Mouse (Mus musculus): ENCODE data around the gene Styx. TPM values are rescaled to one million over a fixed set of nuclear protein-coding genes. Genes with fewer than 3 reads are reported as not detected.
A peak's percentile ranks its signal among the peaks of the same experiment; 100 is the strongest.

Gene Styx
- 62.9 and 64.0 TPM in 2 replicates for polyA plus RNA-seq (2015; fragmentation: Nextera tagmentation; extraction: Ambion mirVana)

DNA sequence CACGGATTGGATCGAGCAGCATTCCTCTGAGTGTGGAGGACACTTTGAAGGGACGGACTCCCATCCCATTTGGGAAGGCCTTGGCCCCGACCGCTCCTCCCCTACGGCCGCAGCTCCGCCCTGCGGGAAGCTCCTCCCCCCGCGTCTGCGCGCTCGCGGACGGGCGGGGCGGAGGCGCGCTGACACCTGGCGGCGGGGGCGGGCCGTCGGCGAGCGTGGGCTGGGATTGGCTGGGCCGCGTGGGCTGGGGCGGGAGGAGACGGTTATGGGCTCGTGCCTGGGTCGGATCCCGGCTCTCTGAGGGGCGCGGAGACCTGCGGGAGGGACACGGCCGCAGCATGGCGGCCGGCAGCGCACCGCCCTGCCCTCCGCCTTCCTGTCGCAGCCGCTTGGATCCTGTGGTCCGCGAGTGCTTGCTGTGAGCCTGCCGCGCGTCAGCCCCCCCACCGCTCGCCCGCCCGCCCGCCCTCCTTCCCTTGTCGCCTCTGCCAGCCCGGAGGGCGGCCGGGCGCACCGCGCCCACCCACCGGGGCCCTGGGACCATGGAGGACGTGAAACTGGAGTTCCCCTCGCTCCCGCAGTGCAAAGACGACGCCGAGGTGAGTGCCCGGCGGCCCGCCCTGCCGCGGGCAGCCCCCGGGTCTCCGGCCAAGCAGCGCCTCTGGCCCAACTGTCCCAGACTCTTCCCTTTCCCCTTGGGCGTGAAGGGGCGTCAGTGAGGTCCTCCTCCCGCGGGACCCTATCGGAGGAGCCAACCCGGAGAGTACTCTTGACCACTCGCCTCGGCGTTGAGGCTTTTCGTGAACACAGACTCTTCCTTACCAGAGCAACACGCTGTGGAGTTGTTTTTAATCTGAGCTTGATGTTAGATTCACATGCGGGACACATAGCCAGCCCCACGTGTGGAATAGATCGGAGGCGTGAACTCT is at the start of gene Styx:
Gene Styx, plus strand, starts transcription at position 163 of the 929 bp plus-strand sequence.
- Histone ChIP-seq H3K4me2 (ENCODE audit: low read length) (peak within 1 kb of the TSS; percentile 76), H3K27me3 (ENCODE audit: control insufficient read depth, insufficient read depth, low read depth, low read length) (no peaks in the 10 kb centered on the region), H3K9me3 (replicated peaks; ENCODE audit: control insufficient read depth, low read length, poor library complexity, severe bottlenecking) (no peaks in the 10 kb centered on the region), H3K4me1 (ENCODE audit: control insufficient read depth, insufficient read depth, low read length) (peaks cover 16% of the 10 kb centered on the region), H3K27ac (ENCODE audit: low read length) (peak within 1 kb of the TSS; percentile 68), H3K4me3 (ENCODE audit: low read depth, low read length) (peak within 1 kb of the TSS; percentile 86), H3K9ac (ENCODE audit: low read depth, low read length) (peak within 1 kb of the TSS; percentile 79), H3K36me3 (ENCODE audit: control insufficient read depth, insufficient read depth, low read length) (peaks cover 12% of the 10 kb centered on the region)
- WGBS = under 1% methylated on average over 63 of the region's 93 CpGs
- peak; percentile 99 for ATAC-seq

DNA sequence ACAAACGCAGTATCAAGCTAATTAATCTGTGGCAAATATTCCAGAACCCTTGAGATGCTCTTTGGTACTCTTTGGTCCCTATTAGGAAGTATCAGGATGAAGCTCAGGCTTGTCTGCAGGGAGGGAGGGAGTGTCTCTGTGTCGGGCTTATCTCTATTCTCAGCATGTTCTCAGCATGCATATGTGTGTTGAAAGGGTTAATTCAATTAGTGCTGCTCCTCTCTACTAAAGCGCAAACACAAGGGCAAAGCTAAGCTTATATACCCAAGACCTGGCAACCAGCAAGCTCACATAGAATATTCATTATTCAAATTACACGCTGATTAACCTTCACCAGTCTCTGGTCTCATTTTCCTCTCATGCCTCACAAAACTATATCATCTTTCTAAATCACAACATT is 47.0 kb upstream of the Styx start:
- Histone ChIP-seq H3K4me1 (ENCODE audit: control insufficient read depth, insufficient read depth, low read length) (no peaks in the 10 kb centered on the region), H3K4me2 (ENCODE audit: low read length) (no peak overlapping the region), H3K27ac (ENCODE audit: low read length) (no peak overlapping the region), H3K4me3 (ENCODE audit: low read depth, low read length) (no peak overlapping the region), H3K36me3 (ENCODE audit: control insufficient read depth, insufficient read depth, low read length) (peaks cover 19% of the 10 kb centered on the region), H3K9me3 (replicated peaks; ENCODE audit: control insufficient read depth, low read length, poor library complexity, severe bottlenecking) (no peaks in the 10 kb centered on the region), H3K27me3 (ENCODE audit: control insufficient read depth, insufficient read depth, low read depth, low read length) (no peaks in the 10 kb centered on the region), H3K9ac (ENCODE audit: low read depth, low read length) (no peak overlapping the region)
- WGBS = 24% methylated on average over 4 of the region's 4 CpGs
- peak; percentile 57; the same call in 1 of the 2 replicates for ATAC-seq

DNA sequence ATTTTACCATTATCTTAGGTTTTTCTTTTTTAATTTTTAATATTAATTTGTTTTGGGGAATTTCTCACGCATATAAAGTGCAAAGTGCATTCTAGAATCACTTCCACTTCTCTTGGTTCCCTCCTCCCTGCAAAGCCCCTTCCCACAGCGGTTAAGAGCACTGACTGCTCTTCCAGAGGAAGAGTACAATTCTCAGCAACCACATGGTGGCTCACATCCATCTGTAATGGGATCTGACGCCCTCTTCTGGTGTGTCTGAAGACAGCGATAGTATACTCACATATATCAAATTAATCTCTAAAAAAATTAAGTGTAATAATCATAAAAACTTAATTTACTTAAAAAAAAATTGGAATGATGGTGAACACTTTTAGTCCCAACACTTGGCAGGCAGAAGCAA is 46.5 kb upstream of the Styx start:
- no peak overlapping the region for H3K9ac ChIP-seq (ENCODE audit: low read depth, low read length)
- no peak overlapping the region for H3K4me3 ChIP-seq (ENCODE audit: low read depth, low read length)
- H3K27ac ChIP-seq (ENCODE audit: low read length) = no peak overlapping the region
- H3K4me1 ChIP-seq (ENCODE audit: control insufficient read depth, insufficient read depth, low read length) = no peaks in the 10 kb centered on the region
- ATAC-seq = no peak
- H3K9me3 ChIP-seq (replicated peaks; ENCODE audit: control insufficient read depth, low read length, poor library complexity, severe bottlenecking) = no peaks in the 10 kb centered on the region
- H3K4me2 ChIP-seq (ENCODE audit: low read length) = no peak overlapping the region
- 64% methylated on average over 4 of the region's 4 CpGs for WGBS
- no peaks in the 10 kb centered on the region for H3K27me3 ChIP-seq (ENCODE audit: control insufficient read depth, insufficient read depth, low read depth, low read length)
- peaks cover 14% of the 10 kb centered on the region for H3K36me3 ChIP-seq (ENCODE audit: control insufficient read depth, insufficient read depth, low read length)

DNA sequence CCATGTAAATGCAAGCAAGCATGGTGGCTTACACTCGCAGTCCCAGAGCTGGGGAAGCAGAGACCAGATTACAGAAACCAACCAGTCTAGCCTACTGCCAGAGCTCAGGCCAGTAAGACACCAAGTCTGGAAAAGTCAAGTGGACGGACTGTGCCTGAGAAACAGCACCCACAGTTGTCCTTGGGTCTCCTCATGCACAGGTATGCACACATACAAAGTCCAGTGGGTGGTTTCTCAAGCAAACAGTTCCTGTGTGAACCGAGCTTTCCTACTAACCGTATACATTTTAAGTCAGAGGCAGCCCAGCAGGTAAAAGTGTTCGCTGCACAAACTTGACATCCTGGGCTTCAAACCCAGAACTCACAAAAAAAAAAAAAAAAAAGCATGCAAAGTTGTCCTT is 45.0 kb upstream of the Styx start:
- Histone ChIP-seq H3K9me3 (replicated peaks; ENCODE audit: control insufficient read depth, low read length, poor library complexity, severe bottlenecking) (no peaks in the 10 kb centered on the region), H3K9ac (ENCODE audit: low read depth, low read length) (no peak overlapping the region), H3K4me3 (ENCODE audit: low read depth, low read length) (no peak overlapping the region), H3K4me2 (ENCODE audit: low read length) (no peak overlapping the region), H3K27ac (ENCODE audit: low read length) (no peak overlapping the region), H3K27me3 (ENCODE audit: control insufficient read depth, insufficient read depth, low read depth, low read length) (no peaks in the 10 kb centered on the region), H3K36me3 (ENCODE audit: control insufficient read depth, insufficient read depth, low read length) (peaks cover 8% of the 10 kb centered on the region), H3K4me1 (ENCODE audit: control insufficient read depth, insufficient read depth, low read length) (no peaks in the 10 kb centered on the region)
- ATAC-seq = no peak
- 93% methylated on average over 5 of the region's 5 CpGs for WGBS

DNA sequence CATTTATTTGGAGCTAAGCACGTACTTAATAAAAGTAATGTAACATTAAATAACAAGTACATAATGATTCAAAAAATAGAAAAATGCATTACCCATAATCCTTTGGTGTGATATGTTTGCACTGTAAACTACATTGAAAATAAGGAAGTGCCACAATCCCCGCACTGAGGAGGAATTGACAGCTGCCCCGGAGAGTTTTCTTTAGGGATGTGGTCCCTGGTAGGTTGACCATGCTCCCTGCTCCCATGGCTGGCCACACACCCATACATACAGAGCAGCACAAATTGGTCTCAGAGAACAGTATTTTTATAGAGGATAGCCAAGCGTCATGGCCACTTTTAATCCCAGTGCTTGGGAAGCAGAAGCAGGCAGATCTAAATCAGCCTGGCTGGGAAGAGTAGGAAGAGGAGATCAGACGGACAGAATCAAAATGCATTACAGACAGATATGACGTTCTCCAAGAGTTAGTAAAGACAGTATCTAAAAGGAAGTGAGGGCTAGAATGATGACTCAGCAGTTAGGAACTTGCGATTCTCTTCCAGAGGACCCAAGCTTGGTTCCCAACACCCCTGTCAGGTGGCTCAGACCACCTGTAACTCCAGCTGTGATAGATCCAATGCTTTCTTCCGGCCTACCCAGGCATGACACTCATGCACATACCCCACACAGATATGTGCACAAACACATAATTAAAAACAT is 43.1 kb upstream of the Styx start:
- no peak overlapping the region for H3K4me3 ChIP-seq (ENCODE audit: low read depth, low read length)
- 91% methylated on average over 8 of the region's 8 CpGs for WGBS
- no peak for ATAC-seq
- no peaks in the 10 kb centered on the region for H3K9me3 ChIP-seq (replicated peaks; ENCODE audit: control insufficient read depth, low read length, poor library complexity, severe bottlenecking)
- no peaks in the 10 kb centered on the region for H3K4me1 ChIP-seq (ENCODE audit: control insufficient read depth, insufficient read depth, low read length)
- no peak overlapping the region for H3K9ac ChIP-seq (ENCODE audit: low read depth, low read length)
- no peaks in the 10 kb centered on the region for H3K27me3 ChIP-seq (ENCODE audit: control insufficient read depth, insufficient read depth, low read depth, low read length)
- H3K36me3 ChIP-seq (ENCODE audit: control insufficient read depth, insufficient read depth, low read length) = no peaks in the 10 kb centered on the region
- H3K27ac ChIP-seq (ENCODE audit: low read length) = no peak overlapping the region
- no peak overlapping the region for H3K4me2 ChIP-seq (ENCODE audit: low read length)

DNA sequence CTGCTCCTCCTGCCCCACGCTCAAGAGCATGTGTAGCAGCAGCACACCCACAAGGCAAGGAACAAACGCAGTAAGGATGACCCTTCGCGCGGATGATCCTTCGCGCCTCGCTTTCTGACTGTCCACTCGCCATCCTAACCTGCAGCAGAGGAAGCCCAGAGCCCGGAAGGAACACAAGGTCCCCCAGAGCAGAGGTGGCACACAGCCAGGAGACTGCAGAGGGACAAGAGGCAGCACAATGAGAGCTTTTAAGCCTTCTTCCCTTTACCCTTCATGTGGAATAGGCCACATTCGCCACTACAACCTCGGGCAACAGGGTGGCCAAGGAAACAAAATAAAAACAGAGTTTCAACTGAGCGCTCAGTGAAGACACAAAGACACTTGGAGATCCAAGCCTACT is 41.2 kb upstream of the Styx start:
- H3K4me2 ChIP-seq (ENCODE audit: low read length) = no peak overlapping the region
- no peak overlapping the region for H3K9ac ChIP-seq (ENCODE audit: low read depth, low read length)
- H3K4me1 ChIP-seq (ENCODE audit: control insufficient read depth, insufficient read depth, low read length) = no peaks in the 10 kb centered on the region
- H3K27me3 ChIP-seq (ENCODE audit: control insufficient read depth, insufficient read depth, low read depth, low read length) = no peaks in the 10 kb centered on the region
- no peaks in the 10 kb centered on the region for H3K36me3 ChIP-seq (ENCODE audit: control insufficient read depth, insufficient read depth, low read length)
- 88% methylated on average over 13 of the region's 13 CpGs for WGBS
- no peak overlapping the region for H3K4me3 ChIP-seq (ENCODE audit: low read depth, low read length)
- H3K27ac ChIP-seq (ENCODE audit: low read length) = no peak overlapping the region
- ATAC-seq = no peak
- no peaks in the 10 kb centered on the region for H3K9me3 ChIP-seq (replicated peaks; ENCODE audit: control insufficient read depth, low read length, poor library complexity, severe bottlenecking)

DNA sequence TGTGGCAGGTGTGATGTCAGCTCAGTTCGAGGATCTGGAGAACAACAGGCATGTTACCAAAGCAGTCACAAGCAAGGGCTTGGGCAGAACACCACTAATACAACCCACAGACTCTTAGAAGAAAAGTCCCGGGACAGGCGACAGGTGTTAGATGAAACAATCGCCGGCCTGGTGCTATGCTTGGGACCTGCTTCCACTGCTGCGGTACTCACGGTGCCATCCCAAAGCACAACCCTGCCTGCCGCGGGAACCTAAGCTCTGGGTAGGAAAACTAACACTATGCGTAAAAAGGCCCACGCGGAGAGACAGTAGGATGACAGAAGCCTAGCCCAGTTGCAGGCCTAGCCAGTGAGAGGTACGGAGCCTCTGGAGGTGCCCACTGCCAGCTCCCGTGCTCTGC is 40.8 kb upstream of the Styx start:
- H3K9me3 ChIP-seq (replicated peaks; ENCODE audit: control insufficient read depth, low read length, poor library complexity, severe bottlenecking) = no peaks in the 10 kb centered on the region
- peak; percentile 52; the same call in 1 of the 2 replicates for ATAC-seq
- no peaks in the 10 kb centered on the region for H3K36me3 ChIP-seq (ENCODE audit: control insufficient read depth, insufficient read depth, low read length)
- no peak overlapping the region for H3K4me3 ChIP-seq (ENCODE audit: low read depth, low read length)
- H3K27me3 ChIP-seq (ENCODE audit: control insufficient read depth, insufficient read depth, low read depth, low read length) = no peaks in the 10 kb centered on the region
- H3K4me1 ChIP-seq (ENCODE audit: control insufficient read depth, insufficient read depth, low read length) = no peaks in the 10 kb centered on the region
- no peak overlapping the region for H3K27ac ChIP-seq (ENCODE audit: low read length)
- WGBS = 96% methylated on average over 14 of the region's 14 CpGs
- no peak overlapping the region for H3K9ac ChIP-seq (ENCODE audit: low read depth, low read length)
- H3K4me2 ChIP-seq (ENCODE audit: low read length) = no peak overlapping the region

DNA sequence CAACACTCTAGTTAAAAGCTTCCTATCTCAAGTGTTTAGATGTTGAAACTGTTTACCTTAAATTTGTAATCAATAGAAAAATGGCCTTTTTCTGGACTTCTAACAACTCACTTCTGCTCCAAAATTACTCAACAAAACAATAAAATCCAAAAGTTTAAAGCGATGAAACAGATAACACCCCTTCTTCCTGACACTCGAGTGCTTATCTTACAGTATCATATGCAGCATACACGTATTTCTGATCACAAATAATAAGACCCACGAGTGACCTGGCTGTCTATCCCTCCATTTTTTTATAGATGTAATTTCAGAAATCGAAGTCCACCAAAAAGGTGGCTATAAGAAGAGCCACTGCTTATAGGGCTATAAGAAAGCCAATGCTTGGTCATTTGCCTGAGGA is 34.0 kb upstream of the Styx start:
- 79% methylated on average over 5 of the region's 5 CpGs for WGBS
- peak overlapping the region; percentile 56 for H3K4me3 ChIP-seq (ENCODE audit: low read depth, low read length)
- H3K4me1 ChIP-seq (ENCODE audit: control insufficient read depth, insufficient read depth, low read length) = peaks cover 19% of the 10 kb centered on the region
- H3K36me3 ChIP-seq (ENCODE audit: control insufficient read depth, insufficient read depth, low read length) = no peaks in the 10 kb centered on the region
- H3K27me3 ChIP-seq (ENCODE audit: control insufficient read depth, insufficient read depth, low read depth, low read length) = no peaks in the 10 kb centered on the region
- no peak for ATAC-seq
- H3K27ac ChIP-seq (ENCODE audit: low read length) = no peak overlapping the region
- H3K9me3 ChIP-seq (replicated peaks; ENCODE audit: control insufficient read depth, low read length, poor library complexity, severe bottlenecking) = no peaks in the 10 kb centered on the region
- peak overlapping the region; percentile 95 for H3K9ac ChIP-seq (ENCODE audit: low read depth, low read length)
- H3K4me2 ChIP-seq (ENCODE audit: low read length) = peak overlapping the region; percentile 80

DNA sequence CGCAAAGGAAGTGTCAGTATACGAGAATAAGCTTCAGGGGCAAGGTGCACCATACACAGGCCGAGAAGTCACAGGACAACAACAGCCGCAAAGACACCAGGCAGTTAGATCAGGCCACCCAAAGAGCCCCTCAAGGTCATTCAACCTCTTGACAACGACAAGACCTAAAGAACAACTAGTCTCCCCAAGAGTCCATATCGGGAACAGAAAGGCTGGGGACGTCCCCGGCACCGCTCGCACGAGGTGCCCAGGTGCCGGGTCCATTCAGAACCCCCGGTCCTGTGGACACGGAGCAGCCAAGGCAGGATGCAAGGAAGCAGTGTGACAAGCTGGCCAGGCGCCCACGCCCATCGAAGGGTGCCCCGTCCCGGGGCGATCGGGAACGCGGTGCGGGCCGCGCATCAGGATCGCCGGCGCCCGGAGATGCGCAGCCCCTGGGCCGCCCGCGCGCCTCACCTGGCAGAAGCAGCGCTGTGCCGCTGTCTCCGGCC is 32.9 kb upstream of the Styx start:
- under 1% methylated on average over 38 of the region's 38 CpGs for WGBS
- Histone ChIP-seq H3K4me1 (ENCODE audit: control insufficient read depth, insufficient read depth, low read length) (peaks cover 19% of the 10 kb centered on the region), H3K9ac (ENCODE audit: low read depth, low read length) (peak overlapping the region; percentile 95), H3K36me3 (ENCODE audit: control insufficient read depth, insufficient read depth, low read length) (no peaks in the 10 kb centered on the region), H3K27ac (ENCODE audit: low read length) (peak overlapping the region; percentile 98), H3K9me3 (replicated peaks; ENCODE audit: control insufficient read depth, low read length, poor library complexity, severe bottlenecking) (no peaks in the 10 kb centered on the region), H3K27me3 (ENCODE audit: control insufficient read depth, insufficient read depth, low read depth, low read length) (no peaks in the 10 kb centered on the region), H3K4me2 (ENCODE audit: low read length) (peak overlapping the region; percentile 80), H3K4me3 (ENCODE audit: low read depth, low read length) (peak overlapping the region; percentile 56)
- ATAC-seq = peak; percentile 22

Measured in midbrain, embryonic 16.5 days (tissue).